Mouse (Mus musculus) right cerebral cortex, adult 2 months (tissue): ENCODE results near the gene Tprn.

Experiments used
- DNase-seq, 2 experiments: peaks; one replicate each; pipeline ENCODE4 v3.0.0; 2021 to 2022; ENCODE audit warnings: low spot score in 2 of 2

The Tprn gene

DNA sequence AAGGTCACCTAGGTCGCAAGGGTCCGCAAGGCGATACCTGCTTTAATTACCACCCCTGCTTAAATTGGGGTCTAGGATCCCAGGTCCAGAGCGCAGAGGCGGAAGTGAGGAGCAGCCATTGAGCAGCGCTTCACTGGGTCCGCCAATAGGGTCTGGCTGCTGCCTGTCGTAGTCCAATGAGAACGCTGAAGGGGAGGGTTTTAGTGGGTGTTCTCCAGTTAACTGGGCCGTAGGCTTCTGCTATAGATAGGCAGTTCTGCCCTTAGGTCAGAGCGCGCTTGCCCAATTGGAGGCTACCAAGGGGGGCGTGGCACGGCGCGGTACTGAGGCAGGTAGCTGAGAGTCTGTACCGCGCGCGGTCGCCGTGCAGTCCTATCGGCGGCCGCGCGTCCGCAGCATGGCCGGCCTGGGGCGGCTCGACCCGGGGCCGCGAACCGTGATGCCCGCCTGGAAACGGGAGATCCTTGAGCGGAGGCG, at the start of gene Tprn:
Tprn (plus strand) TSS at position 328 of the 477 bp plus-strand sequence.
- peak; percentile 93 to 94 for DNase-seq

DNA sequence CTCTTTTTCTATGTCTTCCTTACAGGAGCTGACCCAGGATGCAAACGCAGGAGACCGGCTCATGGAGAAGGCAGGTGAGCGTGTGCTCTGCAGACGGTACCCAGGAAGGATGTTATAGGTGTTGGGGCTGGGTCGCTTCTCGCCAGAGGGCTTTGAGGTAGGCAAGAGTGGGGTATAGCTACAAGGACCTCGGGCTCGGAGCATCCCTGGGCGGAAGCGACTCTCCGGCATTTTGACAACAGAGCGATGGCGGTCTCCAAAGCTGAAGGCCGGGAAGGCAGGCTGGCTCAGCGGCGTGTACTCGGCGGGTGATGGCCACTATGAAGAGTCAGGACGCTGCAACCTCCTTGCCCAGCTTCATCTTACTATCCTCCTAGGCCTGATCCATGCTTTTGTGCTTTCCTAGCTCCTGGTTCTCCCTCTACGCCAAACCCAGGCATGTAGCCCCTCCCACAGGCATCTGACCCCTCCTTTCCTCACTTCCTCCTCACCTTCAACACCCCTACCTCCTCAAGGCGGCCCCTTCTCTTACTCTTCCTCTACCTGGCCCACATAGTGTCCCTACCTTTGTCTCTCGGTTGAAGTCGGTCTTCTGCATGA, 49.1 kb upstream of the Tprn start:
- no peak for DNase-seq

DNA sequence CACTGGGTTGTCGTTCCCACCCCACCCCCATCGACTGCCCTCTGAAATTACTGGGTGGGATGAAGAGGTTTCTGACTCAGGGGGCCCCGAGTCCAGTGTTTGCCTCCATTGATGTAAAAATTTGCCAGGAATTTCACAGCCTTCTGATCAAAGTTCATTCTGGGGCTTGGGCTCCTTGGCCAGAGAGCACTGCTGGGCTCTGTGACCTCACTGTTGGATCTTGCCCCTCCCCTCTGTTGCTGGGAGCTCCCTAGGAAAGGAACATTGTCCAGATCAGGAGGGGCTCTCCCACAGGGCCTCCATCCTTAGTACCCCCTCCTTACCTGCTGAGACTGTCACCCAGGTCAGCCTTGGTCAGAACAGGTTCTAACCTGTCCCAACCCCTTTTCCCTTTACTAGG, 48.0 kb upstream of the Tprn start, which contains the start of gene Stpg3:
Stpg3 (minus strand) TSS at position 194 of the 400 bp plus-strand sequence.
- no peak for DNase-seq

DNA sequence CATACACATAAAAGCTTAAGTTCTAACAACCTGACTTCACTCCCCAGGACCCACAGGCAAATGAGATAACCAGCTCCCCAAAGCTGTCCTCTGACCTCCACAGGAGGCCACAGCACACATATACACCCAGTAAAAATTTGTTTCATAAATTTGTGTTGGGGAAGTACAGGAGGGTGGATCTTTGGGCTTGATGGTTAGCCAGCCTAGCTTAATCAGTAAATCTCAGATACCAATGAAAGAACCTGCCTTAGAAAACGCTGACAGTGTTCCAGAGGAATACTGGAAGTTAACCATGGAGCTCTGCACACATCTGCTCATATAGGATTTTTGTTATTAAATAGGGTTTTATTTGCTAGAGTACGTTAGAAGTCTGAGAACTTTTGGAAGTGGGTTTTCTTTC, 44.8 kb upstream of the Tprn start:
- DNase-seq = no peak

DNA sequence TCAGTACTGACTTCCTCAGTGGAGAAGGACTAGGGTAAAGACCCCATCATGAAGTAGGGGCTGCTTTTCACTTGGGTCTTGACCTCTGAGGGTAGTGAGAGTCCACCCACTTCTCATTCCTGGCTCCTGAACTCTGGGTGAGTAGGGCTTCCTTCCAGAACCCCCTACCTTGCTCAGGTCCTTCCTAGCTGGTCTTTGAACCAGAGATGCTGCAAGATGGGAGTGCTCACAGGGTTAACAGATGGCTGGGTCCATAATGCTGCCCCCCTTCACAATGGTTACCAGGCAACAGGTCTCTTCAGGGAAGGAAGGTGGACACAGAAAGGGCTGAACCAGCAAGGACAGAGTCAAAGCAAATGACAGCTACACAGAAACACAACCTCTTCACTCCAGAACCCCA, 44.0 kb upstream of the Tprn start, which contains the start of gene Fam166a:
Fam166a (plus strand) TSS at position 301 of the 400 bp plus-strand sequence.
- DNase-seq = no peak

DNA sequence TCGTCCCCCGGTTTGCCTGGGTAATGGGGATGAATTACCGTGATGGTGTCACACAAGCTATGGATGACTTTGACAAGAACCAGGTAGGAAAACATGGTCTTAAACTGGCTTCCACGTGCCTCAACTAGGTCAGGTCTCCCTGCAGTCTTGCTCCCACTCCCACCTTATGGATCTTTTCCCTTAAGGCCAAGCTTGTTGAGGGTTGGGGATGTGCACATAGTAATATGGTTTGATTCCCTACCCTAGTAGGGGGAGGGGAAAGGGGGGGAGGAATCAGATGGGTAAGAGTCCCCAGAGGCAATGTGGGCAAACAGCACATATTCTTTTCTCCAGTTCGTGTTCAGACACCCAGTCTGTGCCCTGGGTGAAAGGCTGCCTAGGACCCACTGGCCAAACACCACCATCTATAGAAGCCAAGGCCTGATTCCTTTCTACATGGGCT, 41.1 kb upstream of the Tprn start:
- no peak for DNase-seq

DNA sequence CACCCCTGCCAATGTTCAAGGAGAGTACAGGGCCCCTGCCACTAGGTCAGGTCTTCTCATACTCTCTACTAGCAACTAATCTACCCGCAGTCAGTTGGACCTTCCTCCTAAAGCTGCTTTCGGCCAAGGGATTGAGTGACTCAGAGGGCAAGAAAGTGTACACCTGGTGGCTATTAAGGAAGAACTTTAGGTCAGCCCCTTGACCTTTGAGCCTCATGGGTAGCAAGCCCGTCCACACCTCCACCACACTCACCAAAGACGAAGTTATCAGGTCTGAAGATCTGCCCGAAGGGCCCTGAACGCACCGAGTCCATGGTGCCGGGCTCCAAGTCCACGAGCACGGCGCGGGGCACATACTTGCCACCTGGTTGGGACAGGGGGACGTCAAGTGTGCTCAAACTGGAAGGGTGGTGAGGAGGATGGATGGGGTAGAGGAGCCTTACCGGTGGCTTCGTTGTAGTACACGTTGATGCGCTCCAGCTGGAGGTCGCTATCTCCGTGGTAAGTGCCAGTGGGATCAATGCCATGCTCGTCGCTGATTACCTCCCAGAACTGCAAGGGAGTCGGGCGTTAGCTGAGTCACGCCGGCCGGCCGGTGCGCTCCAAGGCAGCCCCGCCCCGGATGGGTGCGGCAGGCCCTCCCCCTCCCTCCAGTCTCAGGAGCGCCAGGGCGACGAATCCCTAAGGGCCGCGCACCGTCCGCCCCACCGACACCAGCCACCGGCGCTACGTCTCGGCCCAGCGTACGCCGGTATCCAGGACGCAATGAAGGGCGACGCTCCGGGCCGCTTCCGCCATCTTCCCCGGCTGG, 38.5 kb upstream of the Tprn start:
- DNase-seq = peak; percentile 73 to 75

DNA sequence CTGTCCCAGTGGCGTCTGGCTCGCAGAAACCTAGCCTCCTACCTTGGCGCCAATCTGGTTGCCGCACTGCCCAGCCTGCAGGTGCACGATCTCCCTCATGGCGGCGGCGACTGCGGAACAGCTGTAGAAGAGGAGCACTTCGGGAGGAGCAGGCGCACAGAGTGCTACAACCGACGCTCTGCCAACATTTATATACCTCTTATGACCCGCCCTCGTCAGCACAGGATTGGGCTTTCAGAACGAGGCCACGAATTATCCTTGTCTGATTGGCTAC, 38.0 kb upstream of the Tprn start, which contains the start of gene Tubb4b:
Tubb4b (minus strand) TSS at position 211 of the 274 bp plus-strand sequence.
- DNase-seq = no peak

DNA sequence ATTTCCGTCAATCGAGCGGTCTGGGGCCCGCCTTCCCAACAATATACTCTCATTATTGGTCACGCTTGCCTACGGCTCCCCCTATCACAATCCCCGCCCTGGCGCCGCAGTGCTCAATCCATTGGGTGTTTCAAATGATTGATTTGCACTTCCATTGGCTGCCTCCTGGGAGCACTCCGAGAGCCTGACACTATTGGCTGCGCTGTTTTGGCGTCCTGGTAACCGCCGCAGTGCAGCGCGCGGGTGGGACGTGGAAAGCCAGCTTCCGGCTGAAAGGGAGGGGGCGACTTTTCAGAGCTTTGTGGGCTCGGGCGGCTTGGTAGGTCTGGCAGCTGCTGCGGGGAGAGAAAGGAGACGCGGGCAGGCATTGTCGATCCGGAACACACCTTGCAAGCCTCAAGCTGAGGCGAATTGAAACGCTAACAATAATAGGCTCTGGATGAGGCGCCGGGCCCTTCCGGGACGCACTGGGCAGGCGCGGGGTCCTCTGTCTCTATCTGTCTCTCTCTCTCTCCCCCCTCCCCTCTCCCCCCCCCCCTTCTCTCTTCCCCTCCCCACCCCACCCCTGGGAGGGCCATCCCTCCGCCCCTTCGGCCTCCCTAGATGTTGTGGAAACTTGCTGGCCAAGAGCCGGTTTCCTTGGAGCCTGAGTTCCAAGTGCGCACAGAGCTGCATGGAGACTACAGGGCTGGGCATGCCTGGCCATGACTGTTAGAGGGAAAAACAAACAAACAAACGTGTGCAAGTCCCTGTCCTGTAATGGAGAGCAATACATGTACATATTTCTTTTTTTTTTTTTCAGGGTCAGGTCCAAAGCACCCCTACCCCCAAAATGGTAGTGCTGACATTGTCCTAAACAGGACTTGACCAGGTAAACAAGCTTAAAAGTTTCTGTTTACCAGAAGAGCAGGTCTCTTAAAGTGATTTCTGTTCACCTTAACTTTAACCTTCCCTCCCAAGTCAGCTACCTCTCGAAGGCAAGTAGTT, 37.4 kb upstream of the Tprn start:
- DNase-seq = peak; percentile 99

DNA sequence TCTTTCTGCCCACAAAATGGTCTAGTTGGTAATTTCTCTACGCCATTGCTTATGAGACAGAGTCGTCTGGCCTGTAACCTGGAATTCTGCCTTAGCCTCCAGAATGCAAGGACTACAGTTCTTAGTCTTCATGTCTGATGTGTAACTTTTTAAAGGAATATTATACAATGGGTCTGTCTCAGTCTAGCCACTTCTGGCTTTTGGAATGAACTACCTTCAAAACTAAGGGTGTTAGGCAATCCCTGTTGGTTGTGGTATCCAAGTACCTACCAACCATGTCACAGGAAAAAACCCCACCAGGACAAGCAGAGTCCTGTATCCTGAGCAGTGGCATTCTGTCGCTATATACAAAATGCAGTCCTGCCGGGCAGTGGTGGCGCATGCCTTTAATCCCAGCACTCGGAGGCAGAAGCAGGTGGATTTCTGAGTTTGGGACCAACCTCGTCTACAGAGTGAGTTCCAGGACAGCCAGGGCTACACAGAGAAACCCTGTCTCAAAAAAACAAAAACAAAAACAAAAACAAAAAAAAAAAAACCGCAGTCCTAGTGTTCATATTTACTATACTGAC, 36.5 kb upstream of the Tprn start:
- no peak for DNase-seq

DNA sequence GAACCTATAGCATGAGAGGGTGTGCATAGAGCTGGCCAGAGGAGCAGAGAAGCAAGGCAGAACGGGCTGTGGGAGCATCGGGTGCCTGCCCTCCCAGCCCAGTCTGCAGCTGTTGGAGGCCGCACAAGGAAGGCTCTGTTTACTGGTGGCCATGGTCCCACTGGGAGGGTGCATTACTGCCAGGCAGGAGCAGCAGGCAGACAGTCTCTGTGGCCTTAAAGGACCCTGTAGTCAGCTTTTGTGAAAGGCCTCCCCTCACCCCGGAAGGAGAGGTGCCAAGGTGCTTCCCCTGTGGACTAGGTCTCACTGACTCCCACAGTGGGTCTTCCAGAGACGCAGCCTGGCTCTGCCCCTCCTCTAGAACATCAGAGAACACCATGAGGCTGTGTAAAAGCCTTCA, 35.6 kb upstream of the Tprn start:
- peak; percentile 31 to 44 for DNase-seq

DNA sequence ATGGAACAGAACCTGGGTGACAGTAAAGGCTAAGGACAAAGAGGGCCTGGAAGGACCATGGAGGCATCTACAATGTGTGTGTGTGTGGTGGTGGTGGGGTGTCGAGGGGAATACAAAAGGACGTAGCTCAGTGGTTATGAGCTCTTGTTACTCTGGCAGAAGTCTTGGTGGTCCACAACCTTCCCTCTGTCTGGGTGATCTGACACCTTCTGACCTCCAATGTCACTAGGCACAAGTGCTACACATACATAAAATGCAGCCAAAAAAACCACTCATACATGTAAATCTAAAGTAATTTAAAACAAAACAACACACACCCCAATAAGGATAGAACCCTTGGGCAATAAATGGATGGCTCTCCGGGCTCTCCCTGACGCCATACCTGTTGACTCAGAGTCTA, 35.0 kb upstream of the Tprn start:
- no peak for DNase-seq

DNA sequence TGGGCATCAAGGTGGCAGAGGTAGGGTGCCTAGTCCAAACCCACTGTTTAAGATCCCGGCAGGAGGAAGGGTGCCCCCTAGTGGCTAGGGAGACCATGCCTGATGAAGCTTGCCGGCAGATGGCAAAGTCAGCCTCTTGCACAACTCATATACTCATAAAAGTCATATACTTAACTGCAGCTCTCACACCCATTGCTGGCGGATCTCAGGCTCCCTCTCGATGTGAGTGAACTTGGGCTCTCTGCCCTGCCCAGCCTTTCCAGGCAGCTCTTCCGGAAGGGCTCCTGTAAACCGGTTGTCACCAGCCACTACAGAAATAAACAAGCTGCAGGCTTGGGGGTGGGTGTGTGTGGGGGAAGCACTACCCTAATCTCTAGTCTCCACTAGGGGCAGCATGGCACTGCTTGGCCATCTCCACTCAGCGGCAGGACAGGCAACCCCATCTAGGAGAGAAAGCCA, 34.0 kb upstream of the Tprn start:
- peak; percentile 81 to 86 for DNase-seq

DNA sequence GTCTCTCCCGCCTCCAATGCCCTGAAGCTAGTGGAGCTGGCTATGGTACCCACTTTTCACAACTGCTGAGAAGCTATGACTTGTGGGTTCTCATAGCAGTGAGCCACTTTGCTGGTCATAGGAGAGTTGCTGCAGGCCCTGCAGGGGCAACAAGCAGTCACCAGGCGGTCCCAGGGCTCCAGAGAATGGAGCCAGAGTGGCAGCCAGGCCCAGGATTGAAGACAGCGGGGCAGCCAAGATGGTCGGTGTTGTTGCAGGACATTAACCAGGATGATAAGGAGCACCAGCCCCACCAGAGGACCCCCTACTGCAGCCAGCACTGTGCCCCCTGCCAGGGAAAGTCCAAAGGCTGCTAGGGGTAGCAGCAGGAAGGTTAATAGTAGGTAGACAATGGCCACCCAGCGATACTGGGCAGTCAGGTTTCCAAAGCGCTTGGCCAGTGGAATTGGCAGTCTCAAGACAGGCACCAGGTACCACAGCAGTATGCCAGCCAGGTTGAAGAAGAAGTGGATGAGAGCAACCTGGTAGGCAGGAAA, 33.4 kb upstream of the Tprn start:
- DNase-seq = no peak

DNA sequence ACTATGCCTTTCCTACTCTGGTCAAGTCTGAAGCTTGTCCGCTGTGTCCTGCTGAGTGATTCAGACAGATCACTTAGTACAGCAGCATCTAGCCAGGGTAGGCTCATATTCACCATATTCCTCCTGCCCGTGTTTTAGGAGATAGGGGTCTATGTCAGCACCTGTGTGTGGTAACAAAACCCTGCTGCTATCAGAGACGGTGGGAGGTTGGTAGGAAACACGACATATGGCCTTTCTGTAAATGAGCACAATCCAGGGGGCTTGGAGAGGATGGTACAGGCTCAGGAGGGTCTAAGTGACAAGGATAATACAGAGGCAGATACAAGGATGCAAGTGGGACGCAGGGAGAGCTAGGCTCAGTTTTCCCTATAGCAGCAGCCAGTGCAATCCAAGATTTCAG, 32.8 kb upstream of the Tprn start:
- DNase-seq = no peak

DNA sequence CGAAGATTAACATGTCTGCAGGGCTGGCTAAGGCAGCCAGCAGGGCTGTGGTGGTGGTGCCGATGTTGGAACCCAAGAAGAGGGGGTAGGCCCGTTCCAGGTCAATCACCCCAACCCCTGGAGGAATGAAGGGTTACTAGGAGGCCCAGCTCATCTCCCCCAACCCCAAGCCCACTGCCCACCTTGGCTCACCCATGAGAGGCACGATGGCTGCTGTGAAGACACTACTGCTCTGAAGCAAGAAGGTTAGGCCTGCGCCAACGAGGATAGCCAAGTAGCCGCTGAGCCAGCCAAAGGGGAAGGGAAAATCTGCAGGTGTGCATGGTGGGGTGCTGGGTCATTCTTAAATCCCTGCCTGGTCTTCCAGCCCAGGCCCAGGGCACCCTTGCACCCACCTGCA, 31.8 kb upstream of the Tprn start:
- DNase-seq = no peak

DNA sequence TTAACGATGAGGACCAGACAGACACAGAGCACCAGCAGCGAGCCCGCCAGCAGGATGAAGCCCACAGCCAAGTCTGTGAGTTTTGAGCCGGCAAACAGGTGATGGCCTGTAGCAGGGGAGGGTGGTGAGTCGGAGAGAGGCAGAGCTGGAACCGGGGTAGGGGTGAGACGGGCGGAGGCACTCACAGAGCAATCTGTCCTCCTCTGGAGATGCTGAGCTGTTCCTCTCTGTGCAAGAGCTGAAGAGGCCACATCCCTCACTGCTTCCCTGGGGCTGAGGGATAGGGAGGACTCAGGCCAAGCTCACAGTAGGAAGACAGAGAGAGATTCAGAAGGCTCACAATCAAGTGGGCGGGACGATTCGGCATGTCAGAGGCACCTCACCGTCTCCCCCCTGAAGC, 31.4 kb upstream of the Tprn start:
- DNase-seq = no peak

DNA sequence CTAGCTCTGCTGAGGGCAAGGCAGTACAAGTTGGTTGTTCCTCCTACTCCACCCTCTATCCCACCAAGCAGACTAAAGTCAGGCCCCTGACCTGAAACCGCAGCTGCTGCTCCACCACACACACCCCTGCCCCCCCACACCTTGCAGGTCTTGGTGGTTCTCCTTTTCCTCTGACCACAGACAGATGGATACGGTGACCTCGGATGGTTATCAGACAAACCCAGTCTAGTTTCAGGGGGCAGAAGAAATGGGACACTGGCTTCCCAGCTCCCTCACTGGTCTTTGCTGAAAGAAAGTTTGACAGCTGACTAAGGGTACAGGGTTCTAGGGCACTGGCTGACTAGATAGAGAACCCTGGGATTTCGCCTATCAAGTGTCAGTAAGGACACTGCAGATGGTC, 29.0 kb upstream of the Tprn start:
- no peak for DNase-seq

DNA sequence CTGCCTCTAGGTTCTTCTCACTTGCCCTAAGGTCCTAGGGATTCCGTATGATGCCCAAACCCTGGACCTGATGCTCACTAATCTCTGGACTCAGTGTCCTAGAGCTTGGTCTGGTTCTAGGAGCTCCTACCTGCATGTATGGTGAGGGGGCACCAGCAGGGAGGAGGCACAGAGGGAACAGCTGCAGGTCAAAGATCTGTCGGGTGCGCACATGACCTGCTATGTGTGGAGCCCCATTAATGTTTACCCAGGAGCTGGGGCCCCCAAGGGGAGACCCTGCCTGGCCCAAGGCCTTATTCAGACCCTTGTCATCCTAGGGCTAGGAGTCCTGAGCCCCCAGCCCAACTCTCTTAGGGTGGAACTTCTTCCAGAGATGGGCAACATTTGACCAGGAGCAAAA, 28.4 kb upstream of the Tprn start, which contains the start of gene Slc34a3:
Slc34a3 (minus strand) TSS at position 315 of the 400 bp plus-strand sequence.
- no peak for DNase-seq

DNA sequence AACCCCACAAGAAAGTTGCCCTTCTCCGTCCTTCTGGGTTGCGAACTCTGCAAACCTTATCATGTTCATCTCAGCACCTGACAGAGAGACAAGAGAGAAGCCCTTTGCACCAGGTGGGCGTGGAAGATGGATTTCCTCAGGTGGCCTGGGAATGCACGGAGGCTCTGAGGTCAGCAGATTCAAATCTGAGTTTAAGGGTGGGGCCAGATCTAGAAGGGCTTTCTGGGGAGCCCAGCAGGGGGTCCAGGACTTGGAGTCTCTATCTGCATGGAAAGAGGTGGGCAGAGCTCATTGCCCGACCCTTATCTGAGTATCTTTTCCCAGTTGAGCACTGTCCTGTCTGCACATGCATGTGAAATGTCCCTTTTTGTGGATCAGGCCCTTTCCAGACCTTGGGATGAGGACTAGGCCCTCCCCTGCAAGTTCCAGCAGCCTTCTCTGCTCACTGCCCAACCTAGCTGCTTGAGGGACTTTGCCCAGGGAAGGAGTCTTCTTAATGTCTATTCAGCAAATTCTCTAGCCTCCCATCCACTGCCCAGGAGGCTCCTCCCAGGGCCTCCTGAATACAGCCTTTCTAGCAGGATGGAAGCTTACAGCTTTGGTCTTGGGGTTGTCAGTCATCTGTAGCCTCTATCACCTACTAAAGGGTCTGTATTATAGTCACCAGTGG, 27.7 kb upstream of the Tprn start:
- no peak for DNase-seq

DNA sequence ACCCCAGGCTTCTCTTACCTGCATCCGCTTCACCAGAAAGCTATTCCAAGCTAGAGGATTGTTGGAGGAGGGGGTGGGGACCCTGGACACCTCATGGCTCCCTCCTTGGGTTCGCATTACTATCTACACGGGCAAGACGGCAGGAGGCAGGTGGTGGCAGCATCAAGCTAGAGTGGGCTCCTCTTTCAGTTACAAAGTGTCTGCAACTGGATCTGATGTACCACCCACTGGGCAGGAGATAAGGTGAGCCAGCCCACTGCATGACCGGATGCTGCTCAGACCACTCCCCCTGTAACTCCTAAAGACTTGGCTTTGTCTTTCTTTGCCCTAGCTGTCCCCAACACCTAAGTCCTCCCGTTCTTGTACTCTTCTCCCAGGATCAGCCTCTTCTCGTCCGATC, 25.8 kb upstream of the Tprn start, which contains the start of gene Rnf224:
Rnf224 (minus strand) TSS at position 174 of the 400 bp plus-strand sequence.
- no peak for DNase-seq
